Mouse (Mus musculus): ENCODE results near the gene Sh3pxd2b. TPM values are rescaled to one million over a fixed set of nuclear protein-coding genes. Genes with fewer than 3 reads are reported as not detected.

Gene Sh3pxd2b
- polyA plus RNA-seq, 1 experiment from 2014 or later: 20.8 TPM

GRCm38 (mm10) chr11:32363610-32364220 lies 16.1 kb downstream of the Sh3pxd2b start:
- H3K36me3 ChIP-seq: no peaks in the 10 kb centered on the region
- no peaks in the 10 kb centered on the region for H3K9me3 ChIP-seq
- H3K27ac ChIP-seq (replicated peaks): peak overlapping the region; percentile 67
- peak; percentile 84 for ATAC-seq (ENCODE audit: low FRiP score, low read depth)
- H3K4me2 ChIP-seq: no peak overlapping the region
- WGBS: 48% methylated on average over 3 of the region's 3 CpGs
- H3K4me1 ChIP-seq (replicated peaks): peaks cover 27% of the 10 kb centered on the region
- no peak overlapping the region for H3K9ac ChIP-seq
- no peak overlapping the region for H3K4me3 ChIP-seq
- H3K27me3 ChIP-seq: no peaks in the 10 kb centered on the region

GRCm38 (mm10) chr11:32364375-32364774 lies 16.8 kb downstream of the Sh3pxd2b start:
- Histone ChIP-seq H3K27me3 (no peaks in the 10 kb centered on the region), H3K4me3 (no peak overlapping the region), H3K4me2 (no peak overlapping the region), H3K9me3 (no peaks in the 10 kb centered on the region), H3K9ac (no peak overlapping the region), H3K27ac (replicated peaks) (peak overlapping the region; percentile 67), H3K4me1 (replicated peaks) (peaks cover 27% of the 10 kb centered on the region), H3K36me3 (no peaks in the 10 kb centered on the region)
- ATAC-seq (ENCODE audit: low FRiP score, low read depth): no peak
- 76% methylated on average over 7 of the region's 7 CpGs for WGBS

GRCm38 (mm10) chr11:32365498-32365897 lies 17.9 kb downstream of the Sh3pxd2b start:
- Histone ChIP-seq H3K27me3 (no peaks in the 10 kb centered on the region), H3K27ac (replicated peaks) (no peak overlapping the region), H3K9me3 (no peaks in the 10 kb centered on the region), H3K9ac (no peak overlapping the region), H3K4me2 (no peak overlapping the region), H3K36me3 (no peaks in the 10 kb centered on the region), H3K4me3 (no peak overlapping the region), H3K4me1 (replicated peaks) (peaks cover 27% of the 10 kb centered on the region)
- 84% methylated on average over 4 of the region's 4 CpGs for WGBS
- ATAC-seq (ENCODE audit: low FRiP score, low read depth): no peak

GRCm38 (mm10) chr11:32367056-32367455 lies 19.4 kb downstream of the Sh3pxd2b start:
- 76% methylated on average over 2 of the region's 2 CpGs for WGBS

GRCm38 (mm10) chr11:32368986-32369385 lies 21.4 kb downstream of the Sh3pxd2b start:
- no peak for ATAC-seq (ENCODE audit: low FRiP score, low read depth)
- WGBS: 98% methylated on average over 3 of the region's 3 CpGs
- H3K27ac ChIP-seq (replicated peaks): no peak overlapping the region

More at GRCm38 (mm10) chr11:32367056-32367455, 19.4 kb downstream of the Sh3pxd2b start:
- Histone ChIP-seq H3K4me2 (no peak overlapping the region), H3K4me1 (replicated peaks) (peaks cover 27% of the 10 kb centered on the region), H3K4me3 (no peak overlapping the region), H3K9me3 (no peaks in the 10 kb centered on the region), H3K27me3 (no peaks in the 10 kb centered on the region), H3K36me3 (peaks cover 6% of the 10 kb centered on the region; the same call in 1 of the 2 replicates), H3K27ac (replicated peaks) (no peak overlapping the region), H3K9ac (no peak overlapping the region)
- no peak for ATAC-seq (ENCODE audit: low FRiP score, low read depth)

GRCm38 (mm10) chr11:32370881-32371280 lies 23.3 kb downstream of the Sh3pxd2b start:
- Histone ChIP-seq H3K27me3 (no peaks in the 10 kb centered on the region), H3K27ac (replicated peaks) (no peak overlapping the region), H3K9ac (no peak overlapping the region), H3K36me3 (peaks cover 11% of the 10 kb centered on the region), H3K4me3 (no peak overlapping the region), H3K9me3 (no peaks in the 10 kb centered on the region), H3K4me2 (no peak overlapping the region), H3K4me1 (replicated peaks) (peaks cover 20% of the 10 kb centered on the region)
- WGBS: 59% methylated on average over 1 of the region's 1 CpGs
- no peak for ATAC-seq (ENCODE audit: low FRiP score, low read depth)

More at GRCm38 (mm10) chr11:32368986-32369385, 21.4 kb downstream of the Sh3pxd2b start:
- Histone ChIP-seq H3K9me3 (no peaks in the 10 kb centered on the region), H3K4me3 (no peak overlapping the region), H3K4me2 (no peak overlapping the region), H3K4me1 (replicated peaks) (peaks cover 28% of the 10 kb centered on the region), H3K36me3 (peaks cover 11% of the 10 kb centered on the region), H3K27me3 (no peaks in the 10 kb centered on the region), H3K9ac (no peak overlapping the region)

GRCm38 (mm10) chr11:32373266-32374026 lies 25.8 kb downstream of the Sh3pxd2b start:
- peaks cover 23% of the 10 kb centered on the region for H3K36me3 ChIP-seq
- peaks cover 17% of the 10 kb centered on the region for H3K4me1 ChIP-seq (replicated peaks)
- H3K27ac ChIP-seq (replicated peaks): peak overlapping the region; percentile 54
- peak; percentile 43 for ATAC-seq (ENCODE audit: low FRiP score, low read depth)
- H3K27me3 ChIP-seq: no peaks in the 10 kb centered on the region
- WGBS: 49% methylated on average over 13 of the region's 13 CpGs
- H3K9ac ChIP-seq: no peak overlapping the region
- no peak overlapping the region for H3K4me3 ChIP-seq
- no peaks in the 10 kb centered on the region for H3K9me3 ChIP-seq
- H3K4me2 ChIP-seq: no peak overlapping the region

GRCm38 (mm10) chr11:32374027-32374589 lies 26.5 kb downstream of the Sh3pxd2b start:
- peaks cover 17% of the 10 kb centered on the region for H3K4me1 ChIP-seq (replicated peaks)
- peak overlapping the region; percentile 54 for H3K27ac ChIP-seq (replicated peaks)
- H3K4me3 ChIP-seq: no peak overlapping the region
- H3K27me3 ChIP-seq: no peaks in the 10 kb centered on the region
- WGBS: 54% methylated on average over 9 of the region's 9 CpGs
- peaks cover 23% of the 10 kb centered on the region for H3K36me3 ChIP-seq
- H3K9me3 ChIP-seq: no peaks in the 10 kb centered on the region
- no peak overlapping the region for H3K4me2 ChIP-seq
- peak; percentile 51 for ATAC-seq (ENCODE audit: low FRiP score, low read depth)
- H3K9ac ChIP-seq: no peak overlapping the region

- no peak overlapping the region for H3K27ac ChIP-seq (replicated peaks)
Observed at GRCm38 (mm10) chr11:32375104-32375535, 27.5 kb downstream of the Sh3pxd2b start.

GRCm38 (mm10) chr11:32376086-32376485 lies 28.5 kb downstream of the Sh3pxd2b start:
- Histone ChIP-seq H3K36me3 (peaks cover 23% of the 10 kb centered on the region), H3K27me3 (no peaks in the 10 kb centered on the region), H3K9me3 (no peaks in the 10 kb centered on the region), H3K4me3 (no peak overlapping the region), H3K9ac (no peak overlapping the region), H3K4me2 (no peak overlapping the region), H3K4me1 (replicated peaks) (peaks cover 17% of the 10 kb centered on the region), H3K27ac (replicated peaks) (no peak overlapping the region)
- WGBS: 81% methylated on average over 1 of the region's 1 CpGs
- no peak for ATAC-seq (ENCODE audit: low FRiP score, low read depth)

More at GRCm38 (mm10) chr11:32375104-32375535, 27.5 kb downstream of the Sh3pxd2b start:
- 86% methylated on average over 4 of the region's 4 CpGs for WGBS
- Histone ChIP-seq H3K4me1 (replicated peaks) (peaks cover 17% of the 10 kb centered on the region), H3K4me2 (no peak overlapping the region), H3K9me3 (no peaks in the 10 kb centered on the region), H3K4me3 (no peak overlapping the region), H3K27me3 (no peaks in the 10 kb centered on the region), H3K9ac (no peak overlapping the region), H3K36me3 (peaks cover 23% of the 10 kb centered on the region)
- peak; percentile 46; the same call in 1 of the 2 replicates for ATAC-seq (ENCODE audit: low FRiP score, low read depth)

- Histone ChIP-seq H3K27me3 (no peaks in the 10 kb centered on the region), H3K9me3 (no peaks in the 10 kb centered on the region), H3K36me3 (peaks cover 21% of the 10 kb centered on the region), H3K9ac (no peak overlapping the region), H3K4me2 (no peak overlapping the region), H3K4me3 (no peak overlapping the region), H3K27ac (replicated peaks) (no peak overlapping the region), H3K4me1 (replicated peaks) (peaks cover 8% of the 10 kb centered on the region; the same call in 1 of the 2 replicates)
- ATAC-seq (ENCODE audit: low FRiP score, low read depth): no peak
Observed at GRCm38 (mm10) chr11:32379910-32380309, 32.3 kb downstream of the Sh3pxd2b start.

Measured in hindbrain, embryonic 15.5 days (tissue).